Mouse (Mus musculus): Measurements from ENCODE around the gene Vmn1r7.
A peak's percentile ranks its signal among the peaks of the same experiment; 100 is the strongest.
"Not testable (repeated sequence)": the region's sequence is repeated elsewhere in the genome, so short reads cannot be mapped to it uniquely, and the experiment has no call there.

Gene Vmn1r7

DNA sequence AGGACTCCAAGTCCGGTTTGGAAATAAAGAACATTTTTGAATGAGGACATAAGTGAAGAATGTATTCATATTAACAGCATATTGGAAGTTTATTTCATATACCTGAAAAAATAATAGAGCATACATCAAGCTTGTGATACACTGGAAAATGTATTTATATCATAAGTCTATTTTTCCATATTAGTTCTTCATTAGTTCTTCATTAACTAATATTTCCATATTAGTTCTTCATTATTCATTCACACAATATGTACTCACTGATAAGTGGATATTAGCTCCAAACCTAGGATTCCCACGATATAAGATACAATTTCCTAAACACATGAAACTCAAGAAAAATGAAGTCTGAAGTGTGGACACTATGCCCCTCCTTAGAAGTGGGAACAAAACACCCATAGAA is at the start of gene Vmn1r7:
Gene Vmn1r7 (minus strand): TSS at position 101 of the 400 bp plus-strand sequence.
- DNase-seq (ENCODE audit: low spot score) = not testable (repeated sequence)

GRCm38 (mm10) chr6:57066487-57066886 is 41.4 kb upstream of the Vmn1r7 start, which contains the start of gene Vmn1r9:
TSS of gene Vmn1r9 (plus strand) at chr6:57066787.
- no peak for DNase-seq (ENCODE audit: low spot score)

DNA sequence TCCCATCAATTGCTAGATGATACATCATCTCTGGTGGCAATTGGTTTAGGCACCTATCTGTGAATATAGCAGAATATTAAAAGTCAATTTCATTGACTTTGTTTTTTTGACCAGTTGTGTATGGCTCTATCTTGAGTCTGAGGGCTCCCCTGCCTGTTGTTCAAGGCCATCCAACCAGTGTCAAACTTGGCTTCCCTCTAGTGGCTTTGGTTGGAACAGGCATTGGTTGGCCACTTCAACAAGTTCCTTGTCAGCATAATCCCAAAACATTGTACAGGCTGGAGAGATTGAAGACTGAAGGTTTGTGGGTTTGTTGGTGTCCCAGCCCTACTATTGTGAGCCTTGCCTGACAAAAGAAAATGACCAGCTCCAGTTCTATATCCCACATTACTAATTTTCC is 38.6 kb upstream of the Vmn1r7 start:
- peak; percentile 7 for DNase-seq (ENCODE audit: low spot score)

DNA sequence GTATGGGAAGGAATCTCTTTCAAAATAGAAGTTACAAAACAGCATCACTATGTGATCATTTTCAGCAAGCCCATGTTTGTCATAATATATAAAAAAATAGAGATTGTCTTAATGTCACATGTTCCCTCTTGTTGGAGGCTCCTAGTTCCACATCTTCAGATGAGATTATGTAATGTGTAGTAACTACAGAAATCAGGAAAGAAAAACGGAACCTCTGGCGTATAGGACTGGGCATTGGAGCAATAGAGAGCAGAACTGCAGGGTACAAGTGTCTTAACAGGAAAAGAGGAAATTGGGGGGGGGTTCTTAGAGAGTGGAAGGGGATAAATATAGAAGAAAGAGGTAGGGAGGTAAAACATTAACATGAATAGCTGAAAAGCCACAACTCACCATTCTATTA is 9.6 kb upstream of the Vmn1r7 start:
- DNase-seq (ENCODE audit: low spot score) = no peak

DNA sequence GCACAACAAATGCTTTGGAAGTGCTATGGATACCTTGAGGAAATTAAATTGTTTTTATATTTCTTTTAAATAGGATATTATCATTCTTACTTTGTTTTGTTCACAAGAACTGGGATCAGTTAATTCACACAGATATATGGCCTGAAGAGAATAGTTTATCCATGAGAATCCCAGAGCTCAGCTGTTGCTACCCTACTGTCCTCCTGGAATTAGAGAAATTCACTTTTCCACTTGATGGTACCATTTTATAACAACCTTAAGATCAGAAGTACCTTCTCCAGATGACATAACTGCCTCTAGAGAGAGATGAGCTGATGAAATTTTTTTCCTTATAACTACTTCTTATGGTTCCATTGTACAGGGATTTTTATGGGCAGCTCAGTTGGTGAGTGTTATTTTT is 6.9 kb upstream of the Vmn1r7 start, which contains the start of gene Vmn1r8:
Gene Vmn1r8 (plus strand): TSS at position 301 of the 400 bp plus-strand sequence.
- DNase-seq (ENCODE audit: low spot score) = no peak

GRCm38 (mm10) chr6:56996943-56997342 is 28.2 kb downstream of the Vmn1r7 start, which contains the start of gene Vmn1r6:
TSS of gene Vmn1r6 (plus strand) at chr6:56997243.
- no peak for DNase-seq (ENCODE audit: low spot score)
